Mouse (Mus musculus) CH12.LX (cell line): ENCODE results near the gene Sbds. TPM values are rescaled to one million over a fixed set of nuclear protein-coding genes. Genes with fewer than 3 reads are reported as not detected.

Experiments
- DNase-seq: peaks from one replicate; pipeline ENCODE4 v3.0.0-alpha.2; 2013; ENCODE audit errors: extremely low read depth
- H3K27ac ChIP-seq: 2 replicates; pipeline ENCODE4 v1.5.1; 2012; ENCODE audit warnings: low read depth, mild to moderate bottlenecking, control low read depth, moderate library complexity; ENCODE audit not compliant: insufficient read depth
- H3K27me3 ChIP-seq: replicated peaks from 2 replicates; pipeline ENCODE3; 2012; ENCODE audit warnings: inconsistent platforms
- H3K36me3 ChIP-seq, 2 experiments: replicated peaks in 1 of 2; 2 replicates each; pipeline versions ENCODE3 to v1.6.1; 2012; ENCODE audit warnings: inconsistent platforms in 1 of 2, low read length in 1 of 2, mild to moderate bottlenecking in 1 of 2, mixed read lengths in 1 of 2, moderate library complexity in 1 of 2; ENCODE audit not compliant: control insufficient read depth in 1 of 2, insufficient read depth in 1 of 2
- H3K4me1 ChIP-seq, 2 experiments: 2 replicates each; pipeline ENCODE4 v1.6.1; 2012; ENCODE audit warnings: inconsistent platforms in 1 of 2, moderate library complexity in 1 of 2; ENCODE audit not compliant: insufficient read depth in 2 of 2, control insufficient read depth in 1 of 2
- H3K4me2 ChIP-seq: 2 replicates; pipeline ENCODE4 v1.6.1; 2012; ENCODE audit warnings: low read depth, mild to moderate bottlenecking, control low read depth; ENCODE audit not compliant: poor library complexity, insufficient read depth, severe bottlenecking
- H3K4me3 ChIP-seq, 3 experiments: fragments of 150-350 bp in 1 of 3; sonication (generic) in 1 of 3; replicated peaks in 1 of 3; 2 replicates each; pipeline versions ENCODE3 to v1.5.1; 2011 to 2012; ENCODE audit warnings: low read depth in 2 of 3, low read length in 2 of 3, mild to moderate bottlenecking in 2 of 3, moderate library complexity in 2 of 3, control low read depth in 1 of 3, improper control_type of control experiment in 1 of 3, inconsistent platforms in 1 of 3, mixed read lengths in 1 of 3; ENCODE audit not compliant: poor library complexity in 1 of 3
- H3K79me2 ChIP-seq: replicated peaks from 2 replicates; pipeline ENCODE4 v1.6.1; 2012; ENCODE audit warnings: mild to moderate bottlenecking, moderate library complexity; ENCODE audit not compliant: control insufficient read depth, poor library complexity, insufficient read depth, severe bottlenecking; ENCODE audit errors: extremely low read depth
- H3K9ac ChIP-seq: 2 replicates; pipeline ENCODE4 v1.6.1; 2012; ENCODE audit warnings: low read depth, mild to moderate bottlenecking, control low read depth, moderate library complexity; ENCODE audit not compliant: insufficient read depth
- H3K9me3 ChIP-seq: replicated peaks from 2 replicates; pipeline ENCODE3; 2012; ENCODE audit warnings: low read length, inconsistent platforms, mixed read lengths
- CTCF ChIP-seq, 2 experiments: IDR thresholded peaks in 1 of 2; conservative IDR thresholded peaks in 1 of 2; 2 replicates each; pipeline ENCODE4 v1.5.1; 2011 to 2012; ENCODE audit warnings: low read depth in 2 of 2, low read length in 2 of 2, improper control_type of control experiment in 1 of 2, inconsistent platforms in 1 of 2, mild to moderate bottlenecking in 1 of 2, moderate library complexity in 1 of 2
- ELF1 ChIP-seq: IDR thresholded peaks from 2 replicates; pipeline ENCODE4 v1.6.1; 2014; ENCODE audit warnings: low read depth, mild to moderate bottlenecking, inconsistent platforms, low read length, improper control_type of control experiment
- JUND ChIP-seq: conservative IDR thresholded peaks from 2 replicates; pipeline ENCODE4 v1.6.1; 2011; ENCODE audit warnings: low read depth, low read length, improper control_type of control experiment
- MAFK ChIP-seq: IDR thresholded peaks from 2 replicates; pipeline ENCODE4 v1.6.1; 2011; ENCODE audit warnings: low read length, improper control_type of control experiment; ENCODE audit not compliant: insufficient replicate concordance
- MAZ ChIP-seq: IDR thresholded peaks from 2 replicates; pipeline ENCODE4 v1.6.1; 2012; ENCODE audit warnings: low read depth, mild to moderate bottlenecking, inconsistent platforms, low read length, improper control_type of control experiment, moderate library complexity
- MXI1 ChIP-seq: IDR thresholded peaks from 2 replicates; pipeline ENCODE4 v1.6.1; 2011; ENCODE audit warnings: mild to moderate bottlenecking, low read depth, low read length, improper control_type of control experiment
- NRF1 ChIP-seq: IDR thresholded peaks from 2 replicates; pipeline ENCODE4 v1.6.1; 2014; ENCODE audit warnings: low read depth, mild to moderate bottlenecking, inconsistent platforms, low read length, improper control_type of control experiment, moderate library complexity
- PAX5 ChIP-seq: IDR thresholded peaks from 2 replicates; pipeline ENCODE4 v1.6.1; 2012; ENCODE audit warnings: low read length, inconsistent platforms, mixed read lengths
- POLR2AphosphoS2 ChIP-seq: IDR thresholded peaks from 2 replicates; pipeline ENCODE4 v1.6.1; 2011; ENCODE audit warnings: low read depth, low read length, improper control_type of control experiment
- SIN3A ChIP-seq: IDR thresholded peaks from 2 replicates; pipeline ENCODE4 v1.6.1; 2012; ENCODE audit warnings: low read length, improper control_type of control experiment, inconsistent platforms
- SMC3 ChIP-seq: IDR thresholded peaks from 2 replicates; pipeline ENCODE4 v1.6.1; 2011; ENCODE audit warnings: low read depth, low read length, improper control_type of control experiment
- TCF12 ChIP-seq: IDR thresholded peaks from 2 replicates; pipeline ENCODE4 v1.6.1; 2014; ENCODE audit warnings: low read depth, mild to moderate bottlenecking, inconsistent platforms, low read length, improper control_type of control experiment
- UBTF ChIP-seq: IDR thresholded peaks from 2 replicates; pipeline ENCODE4 v1.6.1; 2012; ENCODE audit warnings: low read depth, mild to moderate bottlenecking, inconsistent platforms, low read length, improper control_type of control experiment, moderate library complexity
- USF2 ChIP-seq: conservative IDR thresholded peaks from 2 replicates; pipeline ENCODE4 v1.6.1; 2011; ENCODE audit warnings: low read depth, low read length, improper control_type of control experiment
- ZKSCAN1 ChIP-seq: IDR thresholded peaks from 2 replicates; pipeline ENCODE4 v1.6.1; 2012; ENCODE audit warnings: low read depth, inconsistent platforms, low read length, improper control_type of control experiment, borderline replicate concordance
- ZNF384 ChIP-seq: IDR thresholded peaks from 2 replicates; pipeline ENCODE4 v1.6.1; 2012; ENCODE audit warnings: low read depth, low read length, improper control_type of control experiment, inconsistent platforms
- dilution Hi-C: fragments of 300-500 bp; cut with MboI; formaldehyde crosslinking; loops from 2 replicates; pipeline ENCODE4 v1.14.3; 2020; ENCODE audit warnings: low sequenced_read_pairs; ENCODE audit not compliant: extremely low pct_unique_long_range_greater_than_20kb, extremely low pct_ligation_motif_present
- in situ Hi-C: fragments of 300-500 bp; cut with MboI; formaldehyde crosslinking; loops from 3 replicates; pipeline ENCODE4 v1.14.3; 2019; ENCODE audit warnings: low sequenced_read_pairs, low pct_ligation_motif_present, low pct_unique_long_range_greater_than_20kb, mixed read lengths
- polyA plus RNA-seq: library from polyadenylated mRNA; unstranded; fragments of >175 nt; gene quantifications from 2 replicates; pipeline ENCODE4 v1.2.1, GENCODE M21; 2012; ENCODE audit warnings: low read depth; ENCODE audit not compliant: insufficient read length
- total RNA-seq, 2 experiments: library from RNA; depleted of rRNA; stranded (reverse); fragments of 300-350 nt in 1 of 2; fragments of >200 nt in 1 of 2; gene quantifications; 2 replicates each; pipeline ENCODE4 v1.2.3; 2012 to 2014

Sbds gene
- total and polyA plus RNA-seq, 3 experiments: 37.0 to 81.2 (median 43.9) TPM

DNA sequence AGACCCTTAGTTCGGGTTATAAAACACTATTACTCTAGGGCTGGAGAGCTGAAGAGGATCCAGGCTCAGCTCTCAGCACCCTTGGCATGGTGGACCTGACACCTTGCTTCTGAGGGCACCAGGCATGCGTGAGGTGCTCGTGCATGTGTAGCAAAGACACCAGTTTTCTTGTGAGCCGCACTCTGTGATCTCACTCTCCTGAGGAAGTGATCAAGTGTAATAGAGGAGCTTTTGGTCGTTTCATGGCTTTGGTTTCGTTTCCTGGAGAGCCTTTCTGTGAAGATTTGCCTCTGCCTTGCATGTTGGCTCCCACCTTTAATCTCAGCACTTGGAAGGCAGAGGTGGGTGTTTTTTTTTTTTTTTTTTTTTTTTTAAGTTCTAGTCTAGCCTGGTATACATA, 50.8 kb downstream of the Sbds start:
- Histone ChIP-seq H3K9me3 (peaks cover 2% of the 10 kb centered on the region), H3K36me3 (peaks cover 56 to 81% of the 10 kb centered on the region in 2 experiments), H3K4me1 (peaks cover 9 to 19% of the 10 kb centered on the region in 2 experiments), H3K4me2 (no peak overlapping the region), H3K9ac (no peak overlapping the region), H3K27ac (no peak overlapping the region), H3K27me3 (no peaks in the 10 kb centered on the region), H3K4me3 (no peak overlapping the region), H3K79me2 (peaks cover 2% of the 10 kb centered on the region; the same call in 1 of the 2 replicates)
- in situ Hi-C loops (no loop called here), dilution Hi-C loops (no loop called here)
- TF ChIP-seq NRF1 (no peak), TCF12 (no peak), MXI1 (no peak), ZKSCAN1 (no peak), JUND (no peak), POLR2AphosphoS2 (no peak), USF2 (no peak), MAZ (no peak), UBTF (no peak), SIN3A (no peak)
- no peak for DNase-seq

DNA sequence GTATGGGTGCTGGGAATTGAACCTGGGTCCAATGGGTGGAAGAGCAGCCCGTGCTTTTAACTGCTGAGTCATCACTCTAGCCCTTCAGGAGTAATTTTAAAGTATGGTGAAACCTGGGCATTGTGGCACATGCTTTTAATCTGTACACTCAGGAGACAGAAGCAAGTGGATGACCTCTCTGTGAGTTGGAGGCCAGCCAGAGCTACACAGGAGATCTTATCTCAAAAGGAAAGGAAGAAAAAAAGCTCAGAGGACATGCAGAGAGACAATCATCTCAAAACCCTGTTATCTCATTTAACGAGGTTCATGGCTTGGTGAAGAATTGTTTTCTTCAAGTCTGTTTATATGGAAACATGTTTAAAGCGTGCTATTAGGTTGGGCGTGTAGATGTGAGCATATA, 51.4 kb downstream of the Sbds start:
- in situ Hi-C loops: no loop called here

More for the DNA sequence above, 51.4 kb downstream of the Sbds start:
- H3K9ac ChIP-seq: no peak overlapping the region
- dilution Hi-C loops: no loop called here
- peaks cover 9 to 19% of the 10 kb centered on the region in 2 experiments for H3K4me1 ChIP-seq
- H3K4me2 ChIP-seq: no peak overlapping the region
- peaks cover 2% of the 10 kb centered on the region; the same call in 1 of the 2 replicates for H3K79me2 ChIP-seq
- no peak overlapping the region for H3K4me3 ChIP-seq
- peaks cover 2% of the 10 kb centered on the region for H3K9me3 ChIP-seq
- no peak for TF ChIP-seq CTCF (conservative IDR thresholded peaks at IDR 0.05 in 1 of 2, IDR thresholded peaks at IDR 0.05 in 1 of 2; ENCODE audit: low read depth in 2 of 2, low read length in 2 of 2)
- no peak for TF ChIP-seq PAX5
- TF ChIP-seq ELF1: no peak
- no peak for TF ChIP-seq SMC3
- no peak for TF ChIP-seq ZNF384
- peak; percentile 68; the same call in 1 of the 2 replicates for TF ChIP-seq MAFK
- H3K27ac ChIP-seq: no peak overlapping the region
- peaks cover 54 to 81% of the 10 kb centered on the region in 2 experiments for H3K36me3 ChIP-seq
- no peak for DNase-seq
- H3K27me3 ChIP-seq: no peaks in the 10 kb centered on the region
